Mouse (Mus musculus): Measurements from ENCODE around the gene Enho.
"Not testable (repeated sequence)": the region's sequence is repeated elsewhere in the genome, so short reads cannot be mapped to it uniquely, and the experiment has no call there.

Gene Enho

DNA sequence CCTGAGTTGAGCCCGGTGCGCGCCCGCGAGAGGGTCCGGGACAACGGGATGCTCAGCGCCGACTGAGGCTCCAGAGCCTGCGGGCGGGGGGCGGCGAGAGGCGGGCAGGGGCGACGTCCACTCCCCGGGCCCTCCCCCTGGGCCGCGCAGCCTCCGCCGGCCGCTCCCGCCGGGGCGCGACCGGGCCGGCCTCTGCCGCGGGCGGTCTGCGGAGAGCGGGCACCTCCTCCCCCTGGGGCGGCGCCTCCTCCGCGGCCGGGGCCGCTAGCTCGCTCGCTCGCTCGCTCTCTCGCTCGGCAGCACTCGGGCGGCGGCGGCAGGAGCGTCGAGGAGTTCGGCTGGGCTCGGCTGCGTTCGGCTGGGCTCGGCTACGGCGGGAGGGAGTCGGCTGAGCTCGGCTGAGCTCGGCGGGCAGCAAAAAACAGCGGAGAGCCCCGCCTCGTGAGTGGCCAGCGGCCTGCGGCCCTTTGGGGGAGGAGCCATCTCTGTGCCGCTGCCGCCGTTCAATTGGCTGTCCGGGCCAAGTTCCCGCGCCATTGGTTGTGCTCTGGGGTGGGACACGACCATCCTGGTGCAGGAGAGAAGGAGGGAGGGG lies at the start of gene Enho:
TSS of gene Enho (minus strand) at position 412 of the 595 bp plus-strand sequence.
- peak; percentile 96 for DNase-seq (ENCODE audit: low spot score)

DNA sequence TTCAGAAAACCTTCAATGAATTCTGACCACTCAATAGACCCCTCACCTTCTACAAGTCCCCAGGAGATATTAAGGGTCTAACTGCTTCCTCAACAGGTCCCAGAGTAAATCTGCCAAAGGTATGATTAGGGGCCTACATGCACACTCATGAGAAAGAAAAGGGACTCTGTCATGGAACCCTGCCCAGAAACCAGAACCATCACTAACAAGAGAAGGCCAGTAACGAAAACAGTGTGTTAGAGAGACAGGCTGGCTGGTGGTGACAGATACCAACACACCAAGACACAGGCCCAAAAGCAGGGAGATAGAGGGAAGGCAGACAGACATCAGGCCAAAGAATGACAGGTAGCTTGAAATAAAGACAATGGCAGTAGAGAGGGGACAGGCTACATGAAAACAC lies 48.4 kb upstream of the Enho start:
- not testable (repeated sequence) for DNase-seq (ENCODE audit: low spot score)

DNA sequence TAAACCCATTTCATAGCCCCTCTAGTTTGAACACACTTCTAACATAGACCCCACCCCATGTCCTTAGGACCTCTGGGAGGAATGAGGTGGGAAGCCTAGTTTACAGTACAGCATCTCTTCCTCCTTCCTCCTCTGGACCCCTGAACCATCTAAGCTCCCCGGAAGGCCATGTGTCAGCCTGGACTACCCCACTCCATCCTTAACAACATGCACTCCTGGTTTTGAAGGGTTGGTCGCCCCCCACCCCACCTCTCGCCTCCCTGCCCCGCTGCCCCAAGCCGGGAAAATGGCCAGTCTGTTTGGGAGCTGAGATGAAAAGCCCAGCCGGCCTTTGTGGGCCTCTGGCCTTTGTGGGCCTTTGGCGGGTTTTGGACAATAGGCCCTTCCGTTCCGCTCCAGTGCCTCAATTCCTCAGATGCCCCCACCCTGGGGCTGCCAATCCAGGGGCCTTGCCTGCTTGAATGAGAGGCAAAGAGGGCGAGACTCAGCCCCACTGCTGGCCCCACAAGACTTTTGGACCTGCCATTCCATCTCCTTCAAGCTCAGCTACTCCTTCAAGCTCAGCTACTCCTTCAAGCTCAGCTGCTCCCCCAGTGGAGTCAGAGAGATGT lies 45.9 kb upstream of the Enho start:
- DNase-seq (ENCODE audit: low spot score): not testable (repeated sequence)

DNA sequence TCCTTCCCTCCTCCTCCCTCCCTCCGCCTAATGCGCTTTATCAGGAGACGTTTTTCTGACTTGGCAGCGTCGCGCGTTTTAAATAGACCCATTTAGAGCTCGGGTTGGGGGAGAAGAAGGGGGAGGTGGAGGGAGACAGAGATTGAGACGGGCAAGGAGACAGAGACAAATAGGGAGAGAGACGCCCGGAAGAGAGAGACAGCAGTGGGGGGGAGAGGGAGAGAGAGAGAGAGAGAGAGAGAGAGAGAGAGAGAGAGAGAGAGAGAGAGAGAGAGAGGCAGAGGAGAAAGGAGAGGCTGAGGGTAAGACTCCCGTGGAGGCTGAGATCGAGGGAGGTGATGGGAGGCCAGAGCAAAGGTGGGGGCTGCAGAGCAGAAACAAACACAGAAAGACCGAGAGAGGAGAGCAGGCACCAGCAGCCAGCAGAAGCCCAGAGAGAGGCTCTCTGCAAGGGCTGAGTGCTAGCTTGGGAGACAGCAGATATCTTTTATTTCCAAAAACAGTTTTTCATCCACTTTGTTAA lies 44.9 kb upstream of the Enho start:
- not testable (repeated sequence) for DNase-seq (ENCODE audit: low spot score)

DNA sequence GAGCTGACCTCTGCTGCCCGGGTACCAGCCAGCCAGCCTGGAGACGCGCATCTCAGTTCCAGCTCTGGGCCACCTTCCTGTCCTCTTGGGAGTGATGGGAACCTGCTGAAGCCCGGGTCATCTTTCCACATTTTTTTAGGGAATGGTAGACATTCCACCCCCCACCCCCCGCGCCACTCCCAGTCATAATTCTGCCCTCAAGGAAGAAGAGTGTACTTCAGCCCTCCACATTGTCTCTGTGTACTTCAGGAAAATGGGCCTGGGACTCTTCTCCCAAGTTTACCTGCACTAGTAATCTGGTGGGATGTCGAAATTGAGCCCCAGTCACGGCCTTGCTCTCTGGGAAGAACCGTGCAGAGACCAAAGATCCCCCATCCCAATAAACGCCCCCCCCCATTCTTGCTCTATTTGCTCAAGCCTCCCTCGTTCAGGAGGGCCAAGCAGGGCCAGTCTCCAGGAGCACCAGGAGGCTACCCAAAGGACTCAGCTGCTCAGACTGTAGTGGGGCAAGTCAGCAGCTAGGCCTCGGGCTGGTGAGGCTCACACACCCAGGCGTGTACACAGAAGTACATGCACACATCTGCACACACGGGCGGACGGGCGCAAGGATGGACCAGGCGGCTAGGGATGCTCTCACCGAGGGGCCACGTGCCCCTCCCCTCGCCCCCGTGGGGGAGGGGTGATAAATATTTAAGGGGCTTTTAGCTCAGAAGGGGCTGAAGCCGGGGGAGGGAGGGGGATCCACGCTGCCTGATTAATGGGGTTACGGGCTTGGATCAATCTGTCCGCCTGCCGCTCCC lies 44.2 kb upstream of the Enho start:
- not testable (repeated sequence) for DNase-seq (ENCODE audit: low spot score)

DNA sequence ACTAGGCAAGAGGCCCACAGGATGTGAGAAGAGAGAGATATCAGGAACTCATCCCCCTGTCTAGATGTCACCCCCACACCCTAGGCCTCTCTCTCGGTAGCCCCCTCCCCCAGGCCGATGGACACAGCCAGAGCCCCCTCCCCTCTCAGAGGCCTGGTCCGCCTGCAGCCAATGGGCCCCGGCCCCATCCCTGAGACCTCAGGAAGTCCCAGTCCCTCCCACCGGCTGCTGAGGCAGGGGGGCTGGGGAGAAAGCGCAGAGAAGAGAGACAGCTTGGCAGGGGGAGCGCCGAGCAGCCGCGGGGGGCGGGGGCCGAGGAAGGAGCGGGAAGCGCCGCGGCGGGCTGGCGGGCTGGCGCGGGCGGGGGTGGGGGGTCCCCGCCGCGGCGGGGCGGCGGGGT lies 43.2 kb upstream of the Enho start:
- not testable (repeated sequence) for DNase-seq (ENCODE audit: low spot score)

DNA sequence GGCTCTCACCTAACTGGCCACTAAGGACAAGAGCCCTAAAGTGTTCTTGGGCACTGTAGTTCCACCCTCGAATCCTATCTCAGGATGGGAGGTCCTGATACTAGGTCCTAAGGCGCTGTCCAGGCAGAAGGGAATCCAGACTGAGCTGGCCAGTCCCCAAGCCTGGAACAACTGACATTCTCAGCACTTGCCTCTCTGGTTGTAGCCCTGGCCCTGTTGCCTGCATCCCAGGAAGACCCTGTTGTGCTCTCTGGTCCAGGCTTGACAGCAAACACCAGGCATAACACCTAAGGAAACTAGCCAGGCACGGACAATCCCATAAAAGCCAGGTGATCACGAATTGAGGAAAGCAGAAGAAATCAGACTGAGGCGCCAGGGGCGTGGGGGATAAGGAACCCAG lies 42.7 kb upstream of the Enho start:
- DNase-seq (ENCODE audit: low spot score): no peak

DNA sequence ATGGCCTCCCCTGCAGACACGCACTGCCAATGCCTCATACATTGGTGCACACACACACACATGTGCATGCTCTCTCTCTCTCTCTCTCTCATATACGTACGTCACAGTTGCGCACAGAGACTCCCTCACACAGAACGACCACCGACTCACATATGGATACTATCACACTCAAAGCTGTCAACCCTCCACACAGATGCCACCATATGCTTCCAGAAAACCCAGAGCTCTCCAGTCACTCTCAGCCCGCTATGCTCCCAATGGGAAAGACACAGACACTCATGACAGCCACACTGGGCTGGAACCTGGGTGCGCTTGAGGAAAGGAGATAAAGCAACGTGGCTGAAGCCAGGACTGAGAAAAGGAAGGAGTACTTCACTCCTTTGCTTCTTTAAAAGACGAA lies 41.8 kb upstream of the Enho start:
- DNase-seq (ENCODE audit: low spot score): no peak

DNA sequence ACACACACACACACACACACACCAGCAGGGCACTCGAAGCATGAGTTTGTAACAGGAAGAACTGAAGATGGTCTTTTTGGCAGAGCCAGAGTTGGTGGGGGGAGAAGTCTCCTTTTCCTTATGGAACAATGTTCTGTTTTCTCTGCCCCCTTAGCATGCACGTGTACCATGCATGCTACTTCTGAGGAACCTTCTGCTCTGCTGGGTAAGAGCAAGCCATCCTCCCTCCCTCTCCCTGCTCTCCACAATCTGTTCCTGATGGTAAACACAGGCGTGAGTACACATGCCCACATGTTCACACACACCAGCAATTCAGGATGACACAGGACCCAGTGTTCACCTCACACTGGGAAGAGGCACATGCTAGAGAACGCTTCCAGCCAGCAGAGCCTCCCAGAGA lies 41.1 kb upstream of the Enho start:
- DNase-seq (ENCODE audit: low spot score): no peak

DNA sequence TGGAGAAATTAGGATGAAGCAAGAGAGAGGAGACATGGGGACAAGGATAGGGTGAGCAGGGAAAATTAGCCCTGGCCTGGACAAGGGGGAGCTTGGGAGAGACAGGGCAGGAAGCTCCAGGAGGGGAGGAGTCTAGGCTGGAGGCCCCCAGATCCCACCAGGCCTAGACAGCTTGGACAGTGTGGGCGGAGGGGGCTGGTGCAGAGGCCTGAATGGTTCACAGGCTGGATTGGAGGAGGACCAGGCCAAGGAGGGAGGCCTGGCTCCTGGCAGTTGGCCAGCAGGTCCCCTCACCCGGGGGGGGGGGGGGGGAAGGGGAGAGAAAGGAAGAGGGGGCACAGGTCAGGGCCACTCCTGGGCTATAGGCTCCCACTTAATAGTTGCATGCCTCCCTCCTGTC lies 39.2 kb upstream of the Enho start:
- DNase-seq (ENCODE audit: low spot score): no peak

DNA sequence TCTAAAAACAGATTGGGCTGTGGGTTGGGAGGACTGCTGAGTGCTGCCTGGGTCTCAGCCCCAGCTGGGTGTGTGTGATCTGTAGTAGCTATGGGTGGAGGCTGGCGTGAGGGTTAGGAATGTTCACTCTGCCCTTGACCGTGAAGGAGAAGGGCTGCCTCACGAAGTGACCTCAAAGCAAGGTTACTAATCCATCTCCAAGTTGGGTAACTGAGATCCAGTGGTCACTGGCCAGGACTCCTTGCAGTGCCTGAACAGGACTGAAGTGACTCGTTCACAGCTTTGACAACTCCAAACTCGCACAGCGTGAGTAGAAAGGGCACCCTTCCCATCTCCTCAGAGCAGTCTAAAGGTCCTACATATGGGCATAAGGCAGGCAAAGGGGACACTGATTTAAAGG lies 38.7 kb upstream of the Enho start:
- DNase-seq (ENCODE audit: low spot score): no peak

DNA sequence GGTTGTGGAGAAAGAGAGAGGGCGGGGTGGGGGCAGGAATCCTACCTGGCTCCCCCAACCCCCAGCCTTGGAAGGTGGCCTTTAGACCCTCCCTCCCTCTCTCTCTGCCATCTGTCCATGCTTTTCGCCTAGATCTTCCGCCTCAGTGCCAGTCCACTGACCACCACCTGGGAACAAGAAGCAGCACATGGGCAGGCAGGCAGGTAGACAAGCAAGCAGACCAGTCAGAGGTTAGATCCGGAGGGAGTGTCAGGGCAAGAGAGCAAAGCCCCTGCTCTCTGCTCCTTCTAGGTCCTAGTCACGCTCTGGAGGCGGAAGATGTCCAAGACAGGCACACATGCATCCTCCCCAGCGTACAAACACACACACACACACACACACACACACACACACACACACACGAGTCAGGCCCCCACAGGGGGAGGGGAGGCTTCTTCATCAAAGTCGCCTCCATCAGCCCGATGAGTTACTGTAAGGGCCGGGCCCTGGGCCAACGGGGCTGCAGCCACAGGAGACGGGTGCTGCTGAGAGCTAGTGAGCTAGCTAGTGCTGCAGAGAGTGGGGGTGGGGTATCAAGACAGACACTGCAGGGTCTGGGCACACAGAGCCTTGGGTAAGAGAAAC lies 37.0 kb upstream of the Enho start:
- DNase-seq (ENCODE audit: low spot score): no peak

DNA sequence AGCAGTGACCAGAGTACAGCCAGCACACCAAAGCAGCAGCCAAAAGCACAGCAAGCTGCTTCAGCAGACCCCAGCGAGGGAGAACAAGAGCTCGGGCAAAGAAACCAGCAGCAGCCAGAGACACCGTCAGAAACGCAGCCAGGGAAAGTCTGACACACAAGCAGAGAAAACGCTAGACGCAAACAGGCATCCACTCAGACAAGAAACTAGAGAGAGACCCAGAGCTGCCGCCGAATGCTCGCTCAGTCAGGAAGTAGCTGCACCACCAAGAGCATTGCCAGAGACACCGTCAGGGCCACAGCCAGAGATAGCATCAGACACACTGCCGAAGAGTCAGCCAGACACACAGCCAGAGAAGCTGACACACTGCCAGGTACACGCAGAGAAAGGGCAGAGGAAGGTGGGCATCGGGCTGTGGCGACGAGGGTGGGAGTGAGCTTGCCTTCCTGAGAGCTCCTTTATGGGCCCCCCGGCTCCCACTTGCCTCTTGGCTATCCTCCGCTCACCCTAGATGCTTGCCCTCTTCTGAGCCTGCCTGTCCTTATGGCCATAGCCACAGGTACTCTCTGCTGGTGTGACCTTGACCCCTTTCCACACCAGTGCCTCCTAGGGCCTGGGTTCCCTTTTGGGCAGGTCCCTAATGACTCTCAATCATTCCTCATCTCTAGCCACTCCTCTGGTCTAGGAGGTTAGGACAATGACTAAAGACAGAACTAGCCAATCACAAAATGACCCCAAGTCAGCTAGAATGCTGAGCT lies 36.3 kb upstream of the Enho start:
- no peak for DNase-seq (ENCODE audit: low spot score)

DNA sequence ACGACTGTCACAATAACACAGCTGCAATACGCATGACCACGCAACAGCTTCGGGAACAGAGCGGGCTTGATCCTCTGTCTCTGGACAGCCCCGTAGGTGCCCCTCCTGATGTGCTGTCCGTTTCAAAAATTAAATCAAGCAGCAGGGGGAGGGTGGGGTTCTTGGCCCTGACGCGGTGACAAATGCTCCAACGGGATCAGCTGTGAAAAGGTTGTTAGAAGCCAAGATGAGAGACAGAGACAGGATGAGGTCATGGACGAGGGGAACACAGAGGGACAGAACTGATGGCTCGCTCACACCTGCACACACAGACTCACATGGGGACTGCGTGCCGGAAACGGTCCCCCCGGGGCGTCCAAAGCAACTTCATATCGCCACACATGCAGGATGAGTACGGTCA lies 33.1 kb upstream of the Enho start:
- no peak for DNase-seq (ENCODE audit: low spot score)

DNA sequence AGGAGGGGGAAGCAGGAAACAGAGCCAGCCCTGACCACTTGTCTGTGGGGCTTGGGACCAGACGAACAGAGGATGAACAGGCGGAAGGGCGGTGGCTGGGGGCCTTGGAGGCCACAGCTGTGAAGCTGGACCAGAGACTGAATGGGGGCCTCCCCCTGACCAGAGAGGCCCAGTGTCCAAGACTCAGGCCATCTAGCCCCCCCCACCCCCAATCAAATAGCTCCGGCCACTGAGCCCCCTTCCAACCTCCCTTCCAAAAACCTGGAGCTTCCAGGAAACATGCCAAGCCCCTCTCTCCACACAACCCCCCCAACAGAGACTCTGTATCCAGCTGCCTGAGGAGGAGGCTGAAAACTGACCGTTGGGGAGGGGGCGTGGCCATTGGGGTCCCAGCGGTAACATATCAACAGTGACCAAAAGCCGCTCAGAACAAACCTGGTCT lies 32.4 kb upstream of the Enho start:
- DNase-seq (ENCODE audit: low spot score): no peak

DNA sequence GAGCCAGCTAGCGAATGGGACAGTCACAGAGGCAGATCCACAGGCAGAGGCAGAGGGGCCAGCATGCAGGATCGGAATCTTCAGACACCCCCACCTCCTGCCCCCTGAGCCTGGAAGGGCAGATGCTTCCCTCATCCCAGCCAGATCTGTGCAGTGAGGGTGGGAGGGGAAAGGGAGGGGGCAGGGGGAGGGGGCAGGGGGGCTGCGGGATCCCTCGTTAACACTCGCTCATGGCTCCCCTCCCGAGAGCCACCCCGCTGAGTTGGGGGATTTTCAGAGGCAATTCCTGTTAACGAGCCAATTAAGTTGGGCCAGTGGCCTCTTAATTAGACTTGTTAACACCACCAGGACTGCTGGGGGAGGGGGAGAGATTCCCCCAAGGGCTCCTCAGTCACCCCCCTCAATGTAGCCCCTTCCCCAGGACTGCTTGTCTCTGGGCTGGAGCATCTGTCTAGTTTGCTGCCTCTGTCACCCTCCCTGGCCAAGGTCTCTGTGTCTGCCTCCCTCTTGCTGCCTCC lies 31.9 kb upstream of the Enho start:
- DNase-seq (ENCODE audit: low spot score): no peak

DNA sequence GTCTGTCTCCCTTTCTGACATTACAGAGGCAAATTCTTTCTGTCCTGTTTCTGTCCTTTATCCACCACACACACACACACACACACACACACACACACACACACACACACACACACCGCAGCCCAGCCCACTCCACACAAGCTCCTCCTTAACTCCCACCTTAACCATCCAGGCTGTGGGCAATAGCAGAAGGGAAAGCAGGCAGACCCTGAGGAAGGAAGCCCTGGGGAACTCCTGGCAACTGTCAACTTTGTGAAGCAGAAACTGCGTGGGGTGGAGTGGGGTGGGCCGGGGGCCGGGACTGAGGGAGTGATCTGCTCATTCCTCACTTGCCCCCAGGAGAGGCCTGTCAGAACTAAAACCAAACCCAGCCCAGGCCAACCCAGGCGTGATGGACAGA lies 31.4 kb upstream of the Enho start:
- no peak for DNase-seq (ENCODE audit: low spot score)

DNA sequence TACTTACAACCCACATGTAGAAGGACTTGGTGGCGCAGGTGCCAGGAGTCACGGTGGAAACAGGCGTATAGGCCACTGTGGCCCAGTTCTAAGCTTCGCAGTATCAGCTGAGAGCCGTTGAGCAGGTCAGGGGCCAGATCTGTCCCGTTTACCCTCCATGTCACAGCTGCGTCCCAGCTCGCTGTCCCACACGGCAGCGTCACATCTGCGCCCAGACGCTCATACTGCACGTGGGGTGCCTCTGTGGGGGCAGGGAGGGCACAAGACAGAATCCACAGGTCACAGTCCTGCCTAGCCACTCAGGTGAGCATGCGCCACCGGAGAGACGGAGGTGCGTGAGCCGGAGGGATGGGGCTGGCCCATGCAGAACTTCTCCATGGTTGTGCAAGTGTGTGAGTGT lies 30.7 kb upstream of the Enho start:
- no peak for DNase-seq (ENCODE audit: low spot score)

DNA sequence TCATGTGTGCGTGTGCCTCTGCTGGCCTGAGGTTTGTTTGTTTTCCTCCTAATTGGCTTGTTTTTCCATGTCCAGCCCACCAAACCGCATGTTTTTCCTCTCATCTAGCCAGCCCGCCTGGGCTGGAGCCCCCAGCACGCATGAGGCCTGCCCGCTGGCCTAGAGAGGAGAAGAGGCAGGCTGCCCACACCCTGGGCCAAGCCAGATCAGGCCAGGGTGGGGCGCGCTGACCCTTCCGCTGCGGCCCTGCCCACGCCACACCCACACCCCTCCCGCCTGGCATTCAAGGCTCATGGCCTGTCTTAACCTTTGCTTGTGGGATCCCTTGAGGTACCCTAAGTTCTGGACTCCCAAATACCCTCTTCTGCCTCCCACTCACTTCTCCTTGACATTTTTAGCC lies 26.5 kb upstream of the Enho start:
- DNase-seq (ENCODE audit: low spot score): no peak

DNA sequence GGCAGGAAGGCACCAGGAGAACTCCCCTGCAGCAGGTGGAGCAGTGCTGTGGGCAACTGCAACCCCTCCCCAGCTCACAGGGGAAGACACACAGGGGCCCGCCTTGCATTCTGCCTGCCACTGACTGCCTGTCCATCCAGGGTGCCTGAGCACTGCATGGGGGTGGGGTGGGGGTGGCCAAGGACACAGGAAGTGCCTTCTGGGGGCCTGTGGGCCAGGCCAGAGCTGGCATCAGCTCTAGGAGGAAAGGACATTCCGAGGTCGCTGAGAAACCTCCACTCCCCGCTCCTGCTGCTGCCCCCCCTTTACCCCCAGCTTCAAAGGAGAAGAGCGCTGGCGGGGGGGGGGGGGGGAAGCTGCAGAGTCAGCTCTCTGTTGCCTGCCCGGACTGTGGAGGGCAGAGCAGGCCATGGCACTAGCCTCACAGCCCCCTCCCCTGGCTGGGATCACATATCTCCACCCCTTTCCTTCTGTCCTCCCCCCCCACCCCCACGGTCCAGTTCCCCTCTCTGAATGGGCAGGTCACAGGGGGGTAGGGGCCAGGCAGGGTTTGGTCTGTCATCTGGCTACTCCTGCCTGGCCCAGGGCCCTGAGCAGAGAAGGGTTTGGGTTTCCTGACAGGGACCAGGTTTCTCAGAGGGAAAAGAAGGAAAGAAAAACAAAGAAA lies 25.0 kb upstream of the Enho start:
- DNase-seq (ENCODE audit: low spot score): no peak

DNA sequence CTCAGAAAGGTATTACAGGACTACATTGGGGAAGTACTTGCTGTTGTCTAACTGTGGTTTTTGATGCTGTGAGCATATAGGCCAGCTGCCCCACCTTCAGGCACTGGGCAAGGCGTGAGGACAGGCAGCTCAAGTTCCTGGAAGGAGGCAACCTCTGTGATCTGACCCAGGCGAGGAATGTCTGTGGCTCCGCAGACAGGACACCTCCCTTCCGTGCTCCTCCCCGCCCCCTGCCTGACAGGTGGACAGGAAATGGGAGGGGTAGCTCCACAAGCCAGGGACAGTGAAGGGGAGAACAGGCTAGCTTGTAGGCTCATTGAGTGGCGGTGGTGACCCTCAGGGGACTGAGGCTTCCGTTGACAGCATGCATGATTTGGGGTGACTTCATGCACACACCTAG lies 24.4 kb upstream of the Enho start:
- DNase-seq (ENCODE audit: low spot score): no peak
